Mouse (Mus musculus) ES-E14 (cell line): ENCODE results near the gene Meaf6. TPM values are rescaled to one million over a fixed set of nuclear protein-coding genes. Genes with fewer than 3 reads are reported as not detected.

Experiments
- DNase-seq: peaks from one replicate; pipeline ENCODE4 v3.0.0-alpha.2; 2013; ENCODE audit warnings: low read depth, low spot score
- H3K27ac ChIP-seq: 2 replicates; pipeline ENCODE4 v1.5.1; 2012; ENCODE audit warnings: low read depth, mild to moderate bottlenecking, low read length, moderate library complexity, mixed read lengths; ENCODE audit not compliant: poor library complexity, insufficient read depth, severe bottlenecking
- H3K36me3 ChIP-seq: 2 replicates; pipeline ENCODE4 v1.6.1; 2012; ENCODE audit warnings: mild to moderate bottlenecking, low read length, moderate library complexity, mixed read lengths; ENCODE audit not compliant: control insufficient read depth, poor library complexity, insufficient read depth, severe bottlenecking
- H3K4me1 ChIP-seq, 2 experiments: fragments of 150-350 bp in 1 of 2; sonication (generic) in 1 of 2; 2 replicates each; pipeline ENCODE4 v1.6.1; 2012; ENCODE audit warnings: low read length in 2 of 2, mild to moderate bottlenecking in 1 of 2, mixed read lengths in 1 of 2; ENCODE audit not compliant: control insufficient read depth in 2 of 2, insufficient read depth in 2 of 2, poor library complexity in 1 of 2
- H3K4me3 ChIP-seq, 2 experiments: fragments of 150-350 bp in 1 of 2; sonication (generic) in 1 of 2; 2 replicates each; pipeline ENCODE4 v1.5.1; 2012; ENCODE audit warnings: low read length in 2 of 2, low read depth in 1 of 2, mild to moderate bottlenecking in 1 of 2, mixed read lengths in 1 of 2; ENCODE audit not compliant: insufficient read depth in 1 of 2, poor library complexity in 1 of 2, severe bottlenecking in 1 of 2
- H3K9ac ChIP-seq: 2 replicates; pipeline ENCODE4 v1.6.1; 2012; ENCODE audit warnings: low read depth, mild to moderate bottlenecking, low read length, mixed read lengths; ENCODE audit not compliant: poor library complexity, insufficient read depth, severe bottlenecking
- H3K9me3 ChIP-seq: fragments of 150-350 bp; sonication (generic); 2 replicates; pipeline ENCODE4 v1.6.1; 2012; ENCODE audit warnings: low read depth, mild to moderate bottlenecking, low read length; ENCODE audit not compliant: control insufficient read depth, insufficient read depth
- CHD2 ChIP-seq: IDR thresholded peaks from 2 replicates; pipeline ENCODE4 v1.6.1; 2014; ENCODE audit warnings: mild to moderate bottlenecking, low read depth, low read length, inconsistent platforms
- HCFC1 ChIP-seq: IDR thresholded peaks from 2 replicates; pipeline ENCODE4 v1.6.1; 2012; ENCODE audit warnings: low read length, inconsistent platforms, borderline replicate concordance; ENCODE audit not compliant: insufficient read depth
- MAFK ChIP-seq: IDR thresholded peaks from 2 replicates; pipeline ENCODE4 v1.6.1; 2014; ENCODE audit warnings: mild to moderate bottlenecking, low read depth, low read length, inconsistent platforms; ENCODE audit not compliant: insufficient read depth
- ZC3H11A ChIP-seq: IDR thresholded peaks from 2 replicates; pipeline ENCODE4 v1.6.1; 2012; ENCODE audit warnings: low read depth, mild to moderate bottlenecking, inconsistent platforms, low read length, borderline replicate concordance
- ZNF384 ChIP-seq: IDR thresholded peaks from 2 replicates; pipeline ENCODE4 v1.6.1; 2012; ENCODE audit warnings: low read depth, low read length, inconsistent platforms
- in situ Hi-C, 2 experiments: fragments of 600-800 bp; cut with MboI; formaldehyde crosslinking; loops; one replicate each; pipeline ENCODE4 v1.15.1; 2025; ENCODE audit warnings: low sequenced_read_pairs in 2 of 2, inconsistent platforms in 1 of 2; ENCODE audit not compliant: unreplicated experiment in 2 of 2
- total RNA-seq: library from RNA; depleted of rRNA; stranded (reverse); fragments of 300-350 nt; gene quantifications from 2 replicates; pipeline ENCODE4 v1.2.3, GENCODE M21; 2012

Meaf6 gene
- total RNA-seq, 1 experiment = 25.0 TPM

DNA sequence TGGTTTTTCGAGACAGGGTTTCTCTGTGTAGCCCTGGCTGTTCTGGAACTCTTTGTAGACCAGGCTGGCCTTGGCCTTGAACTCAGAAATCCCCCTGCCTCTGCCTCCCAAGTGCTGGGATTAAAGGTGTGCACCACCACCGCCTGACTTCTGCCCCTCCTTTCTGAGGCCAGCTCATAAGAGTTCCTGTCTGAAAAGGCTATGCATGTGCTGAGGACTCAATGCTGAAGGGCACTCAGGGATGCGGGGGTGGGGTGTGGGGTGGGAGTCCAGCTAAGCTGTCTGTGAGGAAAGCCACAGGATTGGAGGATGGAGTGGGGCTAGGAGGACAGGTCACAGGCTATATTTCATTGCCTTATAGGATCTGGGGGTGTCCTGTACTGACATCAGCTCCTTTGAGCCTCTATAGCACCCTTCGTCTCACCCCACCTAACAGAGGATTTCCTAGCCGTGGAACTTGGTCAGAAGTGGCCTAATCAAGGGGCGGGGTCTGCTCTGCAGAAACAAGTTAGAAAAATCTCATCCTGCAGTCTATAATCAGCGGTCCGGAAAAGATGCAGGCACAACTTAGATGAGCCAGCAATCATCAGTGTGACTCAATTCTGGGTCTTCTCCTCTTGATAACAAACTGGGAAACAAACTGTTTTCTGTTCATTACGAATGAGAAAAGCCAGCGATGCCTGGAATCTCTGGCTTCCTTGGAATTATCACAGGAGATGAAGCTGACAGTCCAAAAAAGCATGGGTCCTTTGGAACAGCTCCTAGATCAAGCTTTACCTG lies 50.3 kb downstream of the Meaf6 start:
- peak overlapping the region; percentile 88; the same call in 1 of the 2 replicates for H3K27ac ChIP-seq
- DNase-seq = no peak
- no peaks in the 10 kb centered on the region; the same call in 1 of the 2 replicates for H3K9me3 ChIP-seq
- no peak overlapping the region for H3K4me3 ChIP-seq
- TF ChIP-seq CHD2 (no peak), MAFK (no peak), ZC3H11A (no peak), HCFC1 (no peak)
- H3K36me3 ChIP-seq = no peaks in the 10 kb centered on the region; the same call in 1 of the 2 replicates
- H3K9ac ChIP-seq = peak overlapping the region; percentile 56; the same call in 1 of the 2 replicates
- peaks cover 11 to 20% of the 10 kb centered on the region in 2 experiments; a peak in 3 of 4 replicates for H3K4me1 ChIP-seq
- in situ Hi-C loops = no loop called here

DNA sequence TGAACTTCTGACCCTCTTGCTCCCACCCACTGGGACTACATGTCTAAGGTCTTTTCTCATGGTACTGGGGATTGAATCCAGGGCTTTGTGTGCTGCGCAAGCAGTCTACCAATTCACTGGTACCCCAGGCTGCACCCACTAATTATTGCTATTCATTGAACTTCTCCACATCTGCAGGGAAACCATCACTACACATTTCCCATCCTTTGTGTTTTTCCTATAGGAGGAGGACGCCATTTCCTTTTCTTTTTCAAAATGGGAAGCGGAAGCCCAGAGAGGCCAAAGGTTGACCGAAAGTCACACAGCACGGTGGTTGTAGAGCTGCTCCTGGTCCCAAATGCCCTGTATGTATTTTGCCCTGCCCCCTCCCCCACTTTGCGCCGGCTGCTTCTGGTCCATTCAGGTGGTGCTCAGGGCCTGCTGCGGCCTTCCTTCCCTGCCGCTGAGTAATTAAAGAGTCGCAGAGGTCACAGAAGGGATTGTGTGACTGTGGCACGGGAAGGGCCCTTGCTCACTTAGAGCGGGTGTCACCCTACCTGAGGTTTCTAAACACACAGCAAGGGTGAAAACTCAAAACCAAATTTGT lies 51.5 kb downstream of the Meaf6 start:
- peak overlapping the region; percentile 33; the same call in 1 of the 2 replicates for H3K9ac ChIP-seq
- no peak for TF ChIP-seq HCFC1
- no peak for TF ChIP-seq ZNF384
- in situ Hi-C loops = no loop called here

DNA sequence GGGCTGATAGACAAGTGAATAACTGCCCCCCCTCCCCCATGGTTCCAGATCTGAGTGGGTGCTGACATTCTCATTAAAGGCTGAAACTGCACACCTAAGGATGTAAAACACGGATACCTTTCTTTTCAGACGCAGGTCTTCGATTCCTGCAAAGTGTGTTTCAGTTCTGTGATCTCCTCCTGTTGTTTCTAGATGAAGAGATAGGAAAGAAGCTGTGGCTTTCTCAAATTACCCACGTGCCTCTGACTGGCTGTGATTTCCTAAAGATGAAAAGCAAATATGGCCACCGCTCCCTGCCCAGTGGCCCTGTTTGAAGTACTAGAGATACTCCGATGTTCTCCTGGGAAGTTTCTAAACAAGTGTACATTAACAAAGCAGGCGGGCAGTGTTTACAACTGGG lies 53.4 kb downstream of the Meaf6 start:
- peaks cover 8 to 16% of the 10 kb centered on the region in 2 experiments; a peak in 3 of 4 replicates for H3K4me1 ChIP-seq
- no peak overlapping the region for H3K4me3 ChIP-seq
- no peaks in the 10 kb centered on the region; the same call in 1 of the 2 replicates for H3K9me3 ChIP-seq
- no peak overlapping the region for H3K9ac ChIP-seq
- no peak for TF ChIP-seq ZNF384
- no peak for TF ChIP-seq MAFK
- TF ChIP-seq CHD2 = no peak
- no peak for TF ChIP-seq HCFC1
- no peak for TF ChIP-seq ZC3H11A
- DNase-seq = no peak
- no peaks in the 10 kb centered on the region for H3K36me3 ChIP-seq
- peak overlapping the region; percentile 6; the same call in 1 of the 2 replicates for H3K27ac ChIP-seq
- in situ Hi-C loops = no loop called here

More for the DNA sequence above, 51.5 kb downstream of the Meaf6 start:
- Histone ChIP-seq H3K27ac (peak overlapping the region; percentile 88), H3K9me3 (no peaks in the 10 kb centered on the region; the same call in 1 of the 2 replicates), H3K36me3 (no peaks in the 10 kb centered on the region), H3K4me1 (peaks cover 11 to 17% of the 10 kb centered on the region in 2 experiments; a peak in 3 of 4 replicates), H3K4me3 (peak overlapping the region in 1 of 2 experiments; percentile 2; a peak in 1 of 4 replicates)
- peak; percentile 46 for DNase-seq

DNA sequence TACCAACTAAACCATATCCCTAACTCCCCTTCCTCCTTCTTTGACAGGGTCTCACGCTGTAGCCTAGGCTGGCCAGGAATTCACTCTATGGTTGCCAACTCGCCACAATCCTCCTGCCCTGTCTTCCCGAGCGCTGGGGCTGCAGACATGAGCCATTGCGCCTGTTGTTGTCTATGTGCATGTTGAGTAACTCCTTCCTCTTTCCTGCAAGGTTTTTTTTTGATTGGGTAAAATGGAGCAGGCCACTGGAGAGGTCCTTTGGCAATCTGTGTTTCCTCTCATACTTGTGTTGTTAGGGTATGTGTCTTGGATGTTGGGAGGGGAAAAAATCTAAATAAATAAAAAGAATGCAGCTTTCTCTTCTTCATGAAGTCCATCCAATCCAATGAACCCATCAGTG lies 59.3 kb downstream of the Meaf6 start:
- H3K4me1 ChIP-seq = peaks cover 0 to 26% of the 10 kb centered on the region in 2 experiments; a peak in 3 of 4 replicates
- H3K9me3 ChIP-seq = no peaks in the 10 kb centered on the region
- no peak overlapping the region for H3K4me3 ChIP-seq
- no peak overlapping the region; the same call in 1 of the 2 replicates for H3K27ac ChIP-seq
- in situ Hi-C loops = no loop called here
- DNase-seq = no peak
- no peaks in the 10 kb centered on the region for H3K36me3 ChIP-seq
- no peak for TF ChIP-seq CHD2
- TF ChIP-seq ZNF384 = no peak
- no peak for TF ChIP-seq HCFC1
- TF ChIP-seq MAFK = no peak
- TF ChIP-seq ZC3H11A = no peak
- H3K9ac ChIP-seq = no peak overlapping the region
